Mouse (Mus musculus) kidney, adult 2 months (tissue): ENCODE data around the gene P2rx1.

ENCODE experiments used
- CTCF ChIP-seq: fragments of 200-500 bp; conservative IDR thresholded peaks from 2 replicates; pipeline ENCODE4 v1.5.1; 2011; ENCODE audit warnings: low read depth, mild to moderate bottlenecking, control low read depth, low read length, moderate library complexity, mixed read lengths; ENCODE audit not compliant: insufficient read depth, insufficient read length
- POLR2A ChIP-seq: fragments of 200-500 bp; IDR thresholded peaks from one replicate; pipeline ENCODE4 v1.6.1; 2011; ENCODE audit warnings: low read depth, low read length, control low read depth

DNA sequence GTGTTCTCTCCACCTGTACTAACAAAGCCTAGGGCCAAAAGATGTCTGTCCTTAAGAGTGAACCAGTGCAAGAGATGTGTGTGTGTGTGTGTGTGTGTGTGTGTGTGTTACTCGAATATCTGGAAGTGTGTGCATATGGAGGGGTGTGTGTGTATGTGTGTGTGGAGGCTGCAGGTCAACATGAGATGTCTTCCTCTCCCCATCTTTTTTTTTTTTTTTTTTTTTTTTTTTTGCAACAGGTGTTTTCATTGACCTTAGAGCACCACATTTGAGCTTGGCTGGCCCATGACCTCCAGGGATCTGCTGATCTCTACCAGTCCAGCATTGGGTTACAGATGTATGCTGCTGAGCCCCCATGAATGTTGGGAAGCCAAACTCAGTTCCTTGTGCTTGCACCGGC is 2.1 kb upstream of the P2rx1 start:
- TF ChIP-seq POLR2A (no peak), CTCF (no peak)
